Mouse (Mus musculus) urinary bladder, postnatal 36 days (tissue): ENCODE measurements around the gene Camta2.
A peak's percentile ranks its signal among the peaks of the same experiment; 100 is the strongest.

ENCODE experiments used
- DNase-seq, 2 experiments: peaks; one replicate each; pipeline ENCODE4 v3.0.0; 2022; ENCODE audit warnings: low spot score in 2 of 2, mixed read lengths in 1 of 2

The Camta2 gene

DNA sequence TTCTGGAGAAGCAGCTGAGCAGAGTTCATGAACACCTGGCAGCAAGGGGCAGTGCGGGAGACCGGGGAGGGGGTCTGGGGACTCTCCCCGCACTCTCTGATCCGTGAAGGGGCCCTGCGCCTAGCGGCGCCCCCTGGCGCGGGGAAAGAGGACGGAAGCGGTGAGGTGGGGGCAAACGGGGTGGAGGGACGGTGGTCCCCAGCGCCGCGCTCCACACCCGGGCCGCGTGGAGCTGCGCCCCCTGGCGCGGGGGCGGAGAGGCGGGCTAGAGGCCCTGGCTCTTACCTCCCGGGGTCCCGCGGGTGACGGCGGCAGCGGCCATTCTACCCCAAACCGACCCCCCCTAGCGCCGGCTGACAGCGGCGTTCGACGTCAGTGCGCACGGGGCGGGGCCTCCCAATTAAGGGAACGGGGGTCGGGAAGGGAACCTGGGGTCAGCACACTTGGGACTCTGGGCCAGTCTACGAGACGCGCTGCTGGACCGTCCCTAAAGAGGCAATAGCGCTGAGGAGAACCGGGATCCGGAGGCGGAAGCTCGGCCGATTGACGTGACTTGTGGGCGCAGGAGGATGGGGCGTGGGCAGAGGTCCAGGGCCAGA lies at the start of gene Camta2:
Camta2 (minus strand) TSS at position 505 of the 599 bp plus-strand sequence.
- DNase-seq: peak; percentile 83 to 88

- DNase-seq: no peak
These were observed 45.4 kb upstream of the Camta2 start for GRCm38 (mm10) chr11:70733256-70733655.

- DNase-seq: no peak
These were observed 43.3 kb upstream of the Camta2 start for GRCm38 (mm10) chr11:70731178-70731577.

- no peak for DNase-seq
These were observed 42.6 kb upstream of the Camta2 start for GRCm38 (mm10) chr11:70730427-70731038.

DNA sequence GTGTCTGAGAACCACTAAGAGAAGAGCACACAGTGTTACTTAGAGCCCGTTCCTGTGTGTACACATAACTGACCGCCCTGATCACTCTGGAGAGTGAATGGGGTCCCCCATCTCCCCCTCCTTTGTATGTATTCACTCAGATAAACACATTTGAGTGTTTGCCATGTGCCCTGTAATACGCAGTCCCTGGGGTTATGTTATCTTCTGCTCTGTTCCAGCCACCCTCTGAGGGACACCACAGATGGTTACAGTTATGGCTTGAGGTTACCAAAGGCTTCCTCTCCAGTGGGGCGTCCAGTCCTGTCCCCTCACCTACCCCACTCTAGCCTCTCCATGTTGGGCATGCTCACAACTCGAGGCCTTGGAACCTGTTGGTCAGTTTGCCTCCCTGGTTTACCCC lies 39.5 kb upstream of the Camta2 start:
- DNase-seq: no peak

DNA sequence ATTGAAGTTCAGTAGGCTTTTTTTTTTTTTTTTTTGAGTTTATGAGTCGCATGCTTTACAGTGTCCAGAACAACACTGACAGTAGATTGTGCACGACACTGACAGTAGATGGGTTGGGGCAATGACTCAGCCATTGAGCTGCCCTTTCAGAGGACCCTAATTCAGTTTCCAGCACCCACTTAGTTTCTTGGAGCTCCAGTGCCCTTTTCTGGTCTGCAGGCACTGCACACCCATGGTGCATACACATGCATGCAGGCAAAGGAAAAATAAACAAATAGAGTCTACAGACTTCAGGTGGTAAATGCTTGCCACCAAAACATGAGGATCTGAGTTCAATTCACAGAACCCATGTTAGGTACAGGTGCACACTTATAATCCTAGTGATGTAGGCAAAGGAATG lies 38.7 kb upstream of the Camta2 start:
- no peak for DNase-seq

DNA sequence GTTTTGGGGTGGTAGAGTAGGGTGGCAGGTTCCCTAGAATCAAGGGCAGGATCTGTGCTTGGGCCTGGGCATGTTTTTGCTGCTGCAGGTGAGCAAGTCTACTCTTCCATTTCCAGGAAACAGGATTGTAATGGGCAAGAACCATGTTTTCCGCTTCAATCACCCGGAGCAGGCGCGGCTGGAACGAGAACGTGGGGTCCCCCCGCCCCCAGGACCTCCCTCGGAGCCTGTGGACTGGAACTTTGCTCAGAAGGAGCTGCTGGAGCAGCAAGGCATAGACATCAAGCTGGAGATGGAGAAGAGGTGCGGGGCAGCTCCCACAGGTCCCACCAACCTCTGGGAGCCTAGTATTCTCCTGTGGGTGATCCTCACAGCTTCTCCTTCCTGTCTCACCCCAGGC lies 36.8 kb upstream of the Camta2 start:
- no peak for DNase-seq

- no peak for DNase-seq
These were observed 33.2 kb upstream of the Camta2 start for GRCm38 (mm10) chr11:70721072-70721471.

DNA sequence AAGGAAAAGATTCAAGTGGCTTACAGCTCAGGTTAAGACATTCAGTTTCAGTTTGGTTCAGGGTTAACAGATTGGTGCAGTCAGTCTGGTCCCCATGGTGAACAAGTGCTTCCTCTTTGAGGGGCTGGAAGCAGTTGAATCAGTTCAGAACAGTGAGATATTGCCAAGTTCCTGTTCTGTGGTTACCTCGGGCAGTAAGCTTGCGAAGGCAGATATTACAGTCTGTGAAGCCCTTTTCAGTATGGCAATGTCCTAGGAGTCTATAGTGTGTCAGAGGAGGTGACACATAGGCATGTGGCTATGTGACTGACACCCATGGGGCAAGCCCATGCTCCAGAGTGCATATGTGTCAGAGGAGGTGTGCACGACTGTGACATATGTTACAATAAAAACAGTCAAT lies 32.7 kb upstream of the Camta2 start:
- no peak for DNase-seq

DNA sequence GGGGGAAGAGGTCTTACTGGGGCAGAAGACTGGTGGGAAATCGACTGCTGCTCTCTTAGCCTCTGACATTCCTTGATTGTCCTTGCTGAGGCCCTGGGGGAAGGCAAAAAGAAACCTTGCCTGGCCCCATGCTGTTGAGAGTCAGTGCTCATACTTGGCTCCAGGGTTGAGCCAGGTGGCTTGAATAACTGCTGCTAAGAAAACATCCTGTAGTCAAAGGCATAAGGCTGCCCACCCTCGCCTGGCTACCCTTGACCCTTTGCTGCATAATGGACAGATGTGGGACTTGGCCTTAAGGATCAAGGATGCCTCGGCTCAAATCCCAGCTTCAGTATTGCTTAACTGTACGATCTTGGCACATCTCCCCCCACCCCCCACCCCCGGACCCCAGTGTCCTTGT lies 30.6 kb upstream of the Camta2 start:
- DNase-seq: no peak

DNA sequence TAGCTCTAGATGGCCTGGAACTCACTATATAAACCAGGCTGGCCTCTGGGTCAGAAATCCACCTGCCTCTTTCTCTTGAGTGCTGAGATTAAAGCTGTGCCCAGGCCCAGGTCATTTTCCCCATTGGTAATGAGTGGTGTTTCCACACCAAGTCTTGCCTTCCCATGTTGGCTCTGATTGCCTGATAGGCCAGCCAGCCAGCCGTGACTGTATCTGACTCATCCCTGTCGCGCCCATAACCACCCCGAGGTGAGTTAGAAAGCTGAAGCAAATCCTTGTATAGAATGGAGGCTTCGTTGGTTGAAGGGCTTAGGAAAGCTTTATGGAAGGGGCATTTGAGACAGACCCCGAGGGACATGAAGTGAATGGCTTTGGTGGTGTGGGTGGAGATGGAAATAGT lies 27.9 kb upstream of the Camta2 start:
- DNase-seq: peak in 1 of 2 experiments; percentile 32

- DNase-seq: no peak
These were observed 25.3 kb upstream of the Camta2 start for GRCm38 (mm10) chr11:70713222-70713621.

DNA sequence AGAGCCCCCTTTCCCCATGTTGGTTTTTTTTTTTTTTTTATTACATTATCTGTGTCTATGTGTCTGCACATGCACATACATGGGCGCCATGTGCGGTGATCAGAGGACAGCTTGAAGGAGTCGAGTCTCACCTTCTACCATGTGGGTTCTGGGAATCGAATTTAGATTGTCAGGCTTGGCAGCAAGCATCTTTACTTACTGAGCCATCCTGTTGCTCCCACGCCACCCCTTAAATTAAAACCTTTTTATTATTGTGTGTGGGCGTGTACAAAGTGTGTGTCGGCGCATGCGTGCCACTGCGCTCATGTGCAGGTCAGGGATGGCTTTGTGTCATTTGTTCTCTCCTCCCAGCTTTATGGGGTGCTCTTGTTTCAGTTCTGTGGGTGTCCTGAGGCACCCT lies 23.1 kb upstream of the Camta2 start:
- no peak for DNase-seq

DNA sequence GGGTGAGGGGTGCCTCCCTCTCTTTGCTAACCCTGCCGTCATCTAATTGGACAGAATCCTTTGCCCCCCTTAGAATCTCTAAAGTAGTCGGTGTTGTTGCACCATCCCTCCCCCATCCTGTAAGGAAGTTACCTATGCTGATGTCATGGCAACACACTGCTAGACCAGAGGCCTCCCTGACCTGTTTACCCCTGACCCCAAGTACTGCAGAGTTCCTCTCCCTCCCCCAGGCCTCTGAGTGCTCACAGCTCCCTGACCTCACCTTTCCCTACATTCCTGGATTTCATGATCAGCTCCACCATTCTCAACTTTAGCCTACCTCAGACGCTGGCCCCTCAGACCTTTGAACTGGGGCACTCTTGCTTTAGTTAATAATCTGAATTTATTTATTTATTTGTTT lies 18.2 kb upstream of the Camta2 start:
- DNase-seq: no peak

GRCm38 (mm10) chr11:70702781-70703180 lies 14.9 kb upstream of the Camta2 start:
- peak in 1 of 2 experiments; percentile 77 for DNase-seq

DNA sequence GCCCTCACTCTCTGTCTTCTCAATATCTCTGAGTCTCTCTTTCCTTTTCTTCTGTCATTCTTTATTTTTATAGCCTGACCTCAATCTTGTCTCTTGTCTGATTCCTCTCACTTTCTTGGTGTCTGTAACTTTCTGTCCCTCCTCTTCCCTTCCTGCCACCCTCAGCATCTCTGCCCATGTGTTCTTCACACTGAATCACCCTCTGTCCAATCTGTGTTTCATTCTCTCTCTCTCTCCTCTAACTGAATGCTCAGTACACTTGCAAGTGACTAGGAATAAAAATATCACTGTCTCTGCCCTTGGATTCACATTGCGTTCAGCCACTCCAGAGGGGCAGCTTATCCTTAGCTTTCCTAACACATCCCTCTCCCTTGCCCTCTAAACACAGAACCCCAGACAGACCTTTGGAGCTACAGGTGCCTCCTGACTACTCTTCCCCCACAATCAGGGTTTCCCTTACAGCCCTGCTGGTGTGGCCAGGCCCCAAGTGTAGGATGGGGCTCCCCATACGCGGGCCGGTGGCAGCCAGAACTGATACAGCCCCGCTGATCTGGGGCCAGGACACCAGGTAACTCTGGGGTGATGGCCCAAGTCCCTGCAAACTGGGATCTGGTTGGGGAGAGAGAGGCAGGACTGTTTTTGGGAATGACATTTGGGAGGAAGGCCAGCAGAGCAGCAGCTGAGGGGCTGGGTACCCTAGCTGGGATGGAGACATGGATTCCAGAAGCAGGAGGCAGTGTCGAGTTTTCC lies 14.3 kb upstream of the Camta2 start:
- DNase-seq: no peak

GRCm38 (mm10) chr11:70701221-70701955 lies 13.5 kb upstream of the Camta2 start:
- DNase-seq: no peak

GRCm38 (mm10) chr11:70700613-70701012 lies 12.7 kb upstream of the Camta2 start:
- peak; percentile 73 to 74 for DNase-seq

DNA sequence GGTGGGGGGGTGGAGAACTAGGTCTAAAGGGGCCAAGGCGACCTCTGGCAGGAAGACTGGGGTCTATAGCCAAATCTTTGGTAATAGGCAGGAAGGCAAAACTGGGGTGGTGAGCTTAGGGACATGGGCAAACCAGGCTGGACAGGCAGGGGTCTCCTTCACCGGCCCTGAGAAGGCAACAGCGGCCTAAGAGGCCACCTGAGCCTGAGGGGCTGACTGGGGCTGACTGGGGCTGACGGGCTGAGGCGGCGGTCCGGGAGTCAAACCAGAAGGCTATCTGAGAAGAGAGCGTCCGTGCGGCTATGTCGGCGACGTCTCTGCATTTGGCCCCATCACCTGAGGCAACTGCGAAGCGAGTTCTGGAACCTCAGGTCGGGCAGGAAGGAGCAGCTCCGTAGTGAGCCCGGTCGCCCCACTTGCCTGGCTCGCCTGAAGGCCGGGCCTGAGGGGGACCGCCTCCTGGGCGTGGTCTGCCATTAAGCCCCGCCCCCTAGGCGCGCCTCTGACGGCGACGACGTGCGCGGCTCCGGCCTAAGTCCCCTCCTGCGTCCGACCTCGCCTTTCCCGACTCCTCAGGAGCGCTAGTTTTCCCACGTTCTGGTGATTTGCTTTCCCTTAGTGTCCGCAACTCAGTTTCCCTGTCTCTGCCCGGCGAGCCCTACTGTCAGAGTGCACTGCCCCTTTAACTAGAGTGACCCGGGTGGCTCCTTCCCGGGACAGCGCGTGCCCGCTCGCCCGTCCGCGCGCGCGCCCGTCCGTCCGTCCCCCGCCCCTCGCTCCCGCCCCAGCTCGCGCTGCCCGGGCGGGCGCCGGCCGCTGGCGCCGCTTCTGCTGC lies 12.0 kb upstream of the Camta2 start, which contains the start of the genes Inca1 and Kif1c:
Inca1 (minus strand) TSS at position 434 of the 835 bp plus-strand sequence.
Kif1c (plus strand) TSS at position 827 of the 835 bp plus-strand sequence.
- DNase-seq: peak; percentile 95

GRCm38 (mm10) chr11:70699051-70699450 lies 11.1 kb upstream of the Camta2 start:
- DNase-seq: no peak

DNA sequence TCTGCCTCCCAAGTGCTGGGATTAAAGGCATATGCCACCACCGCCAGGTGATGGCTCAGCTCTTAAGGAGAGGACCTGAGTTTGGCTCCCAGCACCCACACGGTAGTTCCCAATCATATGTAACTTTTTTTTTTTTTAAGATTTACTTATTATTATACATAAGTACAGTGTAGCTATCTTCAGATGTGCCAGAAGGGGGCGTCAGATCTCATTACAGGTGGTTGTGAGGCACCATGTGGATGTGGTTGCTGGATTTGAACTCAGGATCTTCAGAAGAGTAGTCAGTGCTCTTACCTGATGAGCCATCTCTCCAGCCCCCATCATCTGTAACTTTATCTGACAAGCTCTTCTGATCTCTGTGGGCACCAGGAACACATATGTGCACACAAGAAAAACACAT lies 9.5 kb upstream of the Camta2 start:
- no peak for DNase-seq
